Mouse (Mus musculus) forebrain, embryonic 13.5 days (tissue): Measurements from ENCODE around the gene Smad1. TPM values are rescaled to one million over a fixed set of nuclear protein-coding genes. Genes with fewer than 3 reads are reported as not detected.
A peak's percentile ranks its signal among the peaks of the same experiment; 100 is the strongest.

ENCODE experiments used
- ATAC-seq: fragments of 200-750 bp; cut with Nextera tagmentation; 2 replicates; pipeline ENCODE4 v1.8.0; 2017
- H3K27ac ChIP-seq: fragments of 300-500 bp; sonication (generic); 2 replicates; pipeline ENCODE4 v1.5.1; 2015; ENCODE audit warnings: inconsistent platforms, mild to moderate bottlenecking, moderate library complexity
- H3K27me3 ChIP-seq: fragments of 300-500 bp; sonication (generic); 2 replicates; pipeline ENCODE4 v1.6.1; 2015; ENCODE audit warnings: mild to moderate bottlenecking, inconsistent platforms
- H3K36me3 ChIP-seq: fragments of 300-500 bp; sonication (generic); 2 replicates; pipeline ENCODE4 v1.6.1; 2015; ENCODE audit warnings: mild to moderate bottlenecking, inconsistent platforms; ENCODE audit not compliant: poor library complexity, severe bottlenecking
- H3K4me1 ChIP-seq: fragments of 300-500 bp; sonication (generic); 2 replicates; pipeline ENCODE4 v1.6.1; 2015; ENCODE audit warnings: inconsistent platforms
- H3K4me2 ChIP-seq: fragments of 300-500 bp; sonication (generic); 2 replicates; pipeline ENCODE4 v1.6.1; 2015; ENCODE audit warnings: inconsistent platforms, mild to moderate bottlenecking, moderate library complexity
- H3K4me3 ChIP-seq: fragments of 300-500 bp; sonication (generic); 2 replicates; pipeline ENCODE4 v1.5.1; 2015; ENCODE audit warnings: mild to moderate bottlenecking, inconsistent platforms
- H3K9ac ChIP-seq: fragments of 300-500 bp; sonication (generic); 2 replicates; pipeline ENCODE4 v1.6.1; 2015; ENCODE audit warnings: mild to moderate bottlenecking, inconsistent platforms
- H3K9me3 ChIP-seq: fragments of 300-500 bp; sonication (generic); replicated peaks from 2 replicates; pipeline ENCODE4 v1.6.1; 2016; ENCODE audit warnings: inconsistent platforms
- WGBS: fragments of 180-500 bp; shearing (Covaris S2); methylation state at CpG from one replicate; pipeline ENCODE4 v1.1.7; 2015; 5-methylcytosine and 5-hydroxymethylcytosine counted together
- polyA plus RNA-seq: library from polyadenylated mRNA; unstranded; fragments of >200 nt; fragmentation: Nextera tagmentation; extraction: Ambion mirVana; gene quantifications from 2 replicates; pipeline ENCODE4 v1.2.1, GENCODE M21; 2015

The Smad1 gene
- polyA plus RNA-seq, 1 experiment from 2014 or later = 50.9 TPM

GRCm38 (mm10) chr8:79323121-79323520 is 76.2 kb downstream of the Smad1 start:
- Histone ChIP-seq H3K27me3 (no peaks in the 10 kb centered on the region), H3K4me2 (no peak overlapping the region), H3K36me3 (no peaks in the 10 kb centered on the region), H3K9ac (no peak overlapping the region), H3K4me3 (no peak overlapping the region), H3K4me1 (peaks cover 5% of the 10 kb centered on the region; the same call in 1 of the 2 replicates), H3K27ac (no peak overlapping the region), H3K9me3 (no peaks in the 10 kb centered on the region)
- ATAC-seq = no peak
- WGBS = 81% methylated on average over 7 of the region's 7 CpGs

- ATAC-seq = no peak
- H3K4me2 ChIP-seq = no peak overlapping the region
- WGBS = 80% methylated on average over 2 of the region's 2 CpGs
- H3K36me3 ChIP-seq = no peaks in the 10 kb centered on the region
- no peak overlapping the region for H3K4me3 ChIP-seq
- no peaks in the 10 kb centered on the region for H3K4me1 ChIP-seq
- H3K9me3 ChIP-seq = no peaks in the 10 kb centered on the region; the same call in 1 of the 2 replicates
- no peaks in the 10 kb centered on the region for H3K27me3 ChIP-seq
- H3K27ac ChIP-seq = no peak overlapping the region
- no peak overlapping the region for H3K9ac ChIP-seq
Observed at GRCm38 (mm10) chr8:79310801-79311200, 88.5 kb downstream of the Smad1 start.

DNA sequence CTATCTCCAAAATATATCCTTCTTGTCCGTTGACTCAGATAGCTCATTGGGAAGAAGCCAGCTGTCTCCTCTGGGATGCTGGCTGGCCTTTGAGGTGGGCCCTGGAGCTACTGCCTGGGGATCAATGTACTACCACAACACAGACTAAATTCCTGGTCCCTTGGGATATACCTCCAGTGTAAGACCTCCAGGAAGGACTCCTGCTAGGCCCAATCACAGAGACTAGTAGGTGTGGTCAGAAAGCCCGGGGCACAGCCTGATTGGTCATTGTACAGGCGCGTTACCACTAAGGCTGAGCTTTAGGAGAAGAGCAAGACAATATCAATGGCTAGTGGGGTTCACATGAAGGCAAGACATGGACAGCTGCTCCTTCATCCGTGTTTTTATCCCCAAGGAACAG is 93.4 kb downstream of the Smad1 start:
- no peak for ATAC-seq
- no peak overlapping the region for H3K4me2 ChIP-seq
- H3K36me3 ChIP-seq = no peaks in the 10 kb centered on the region
- no peak overlapping the region for H3K27ac ChIP-seq
- no peak overlapping the region for H3K4me3 ChIP-seq
- no peak overlapping the region for H3K9ac ChIP-seq
- H3K4me1 ChIP-seq = no peaks in the 10 kb centered on the region
- no peaks in the 10 kb centered on the region for H3K27me3 ChIP-seq
- WGBS = 73% methylated on average over 5 of the region's 5 CpGs
- no peaks in the 10 kb centered on the region for H3K9me3 ChIP-seq

DNA sequence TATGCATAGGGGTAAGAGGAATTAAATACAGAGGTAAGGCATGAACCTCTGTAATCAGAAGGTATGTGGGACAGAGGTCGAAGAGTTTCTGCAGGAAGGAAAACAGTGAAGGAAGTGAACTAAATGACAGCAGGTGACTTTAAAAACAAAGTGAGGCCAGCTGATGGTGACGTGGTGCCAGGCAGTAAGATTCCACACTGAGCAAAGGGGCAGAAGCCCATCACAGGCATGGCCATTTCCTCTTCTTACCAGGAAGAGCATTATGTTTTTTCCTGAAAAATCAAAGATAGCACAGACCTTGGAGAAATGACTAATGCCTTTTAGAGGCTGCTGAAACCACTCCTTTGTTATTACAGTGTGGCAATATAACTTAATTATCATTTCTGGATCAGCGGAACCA is 97.8 kb downstream of the Smad1 start:
- Histone ChIP-seq H3K9me3 (no peaks in the 10 kb centered on the region), H3K9ac (no peak overlapping the region), H3K36me3 (no peaks in the 10 kb centered on the region), H3K4me1 (peaks cover 7% of the 10 kb centered on the region; the same call in 1 of the 2 replicates), H3K4me2 (no peak overlapping the region), H3K27me3 (no peaks in the 10 kb centered on the region), H3K27ac (no peak overlapping the region), H3K4me3 (no peak overlapping the region)
- no peak for ATAC-seq
- 85% methylated on average over 3 of the region's 3 CpGs for WGBS

DNA sequence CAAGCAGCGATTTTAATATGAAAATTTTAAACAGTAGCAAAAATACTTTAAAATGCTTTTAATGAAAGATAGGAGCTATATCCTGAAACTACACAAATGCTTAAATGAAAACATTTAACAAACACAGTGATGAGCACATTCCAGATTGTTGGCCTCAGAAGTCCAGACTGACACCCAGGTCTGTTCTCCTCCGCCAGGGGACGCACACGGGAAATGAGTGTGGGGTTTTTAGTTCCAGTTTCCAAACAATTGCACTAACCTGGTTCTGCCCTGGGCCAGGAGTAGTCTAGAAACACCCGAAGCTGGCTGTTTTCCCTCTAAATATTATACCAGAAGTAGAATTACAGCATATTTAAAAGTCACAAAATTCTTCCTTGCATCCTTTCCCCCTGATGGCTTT is 99.6 kb downstream of the Smad1 start:
- Histone ChIP-seq H3K4me3 (no peak overlapping the region), H3K4me1 (peaks cover 21% of the 10 kb centered on the region), H3K9me3 (no peaks in the 10 kb centered on the region), H3K27me3 (no peaks in the 10 kb centered on the region), H3K9ac (no peak overlapping the region), H3K36me3 (no peaks in the 10 kb centered on the region), H3K4me2 (no peak overlapping the region), H3K27ac (no peak overlapping the region)
- no peak for ATAC-seq
- 90% methylated on average over 5 of the region's 5 CpGs for WGBS

DNA sequence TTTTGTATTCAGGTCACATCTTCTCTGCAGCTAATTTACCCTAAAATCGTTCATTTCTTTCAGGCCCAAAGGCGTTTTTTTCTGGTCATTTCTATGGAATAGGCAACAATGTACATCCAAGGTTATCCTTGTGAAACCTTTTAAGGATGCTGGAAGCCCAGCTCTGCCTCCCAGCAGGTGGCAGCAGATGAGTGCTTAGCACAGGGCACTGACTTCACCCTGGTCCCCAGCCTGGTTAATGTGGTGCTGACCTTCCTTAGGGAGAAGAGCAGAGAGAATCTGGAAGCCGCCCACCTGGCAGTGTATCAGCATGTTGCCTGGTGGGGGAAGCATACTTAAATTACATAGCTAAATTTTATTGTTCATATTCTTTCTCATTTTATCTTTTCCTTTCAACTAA is 101.6 kb downstream of the Smad1 start:
- H3K27ac ChIP-seq = no peak overlapping the region
- no peaks in the 10 kb centered on the region for H3K27me3 ChIP-seq
- H3K4me1 ChIP-seq = peaks cover 33% of the 10 kb centered on the region
- no peak for ATAC-seq
- H3K9ac ChIP-seq = no peak overlapping the region
- H3K9me3 ChIP-seq = no peaks in the 10 kb centered on the region
- H3K36me3 ChIP-seq = no peaks in the 10 kb centered on the region
- 25% methylated on average over 3 of the region's 3 CpGs for WGBS
- H3K4me2 ChIP-seq = no peak overlapping the region
- H3K4me3 ChIP-seq = no peak overlapping the region

GRCm38 (mm10) chr8:79295276-79296105 is 103.8 kb downstream of the Smad1 start:
- peak overlapping the region; percentile 86 for H3K9ac ChIP-seq
- peak overlapping the region; percentile 96 for H3K27ac ChIP-seq
- peak overlapping the region; percentile 82 for H3K4me2 ChIP-seq
- H3K27me3 ChIP-seq = no peaks in the 10 kb centered on the region
- ATAC-seq = no peak
- peak overlapping the region; percentile 67 for H3K4me3 ChIP-seq
- H3K9me3 ChIP-seq = no peaks in the 10 kb centered on the region
- peaks cover 41% of the 10 kb centered on the region for H3K4me1 ChIP-seq
- WGBS = 16% methylated on average over 18 of the region's 18 CpGs
- H3K36me3 ChIP-seq = no peaks in the 10 kb centered on the region

DNA sequence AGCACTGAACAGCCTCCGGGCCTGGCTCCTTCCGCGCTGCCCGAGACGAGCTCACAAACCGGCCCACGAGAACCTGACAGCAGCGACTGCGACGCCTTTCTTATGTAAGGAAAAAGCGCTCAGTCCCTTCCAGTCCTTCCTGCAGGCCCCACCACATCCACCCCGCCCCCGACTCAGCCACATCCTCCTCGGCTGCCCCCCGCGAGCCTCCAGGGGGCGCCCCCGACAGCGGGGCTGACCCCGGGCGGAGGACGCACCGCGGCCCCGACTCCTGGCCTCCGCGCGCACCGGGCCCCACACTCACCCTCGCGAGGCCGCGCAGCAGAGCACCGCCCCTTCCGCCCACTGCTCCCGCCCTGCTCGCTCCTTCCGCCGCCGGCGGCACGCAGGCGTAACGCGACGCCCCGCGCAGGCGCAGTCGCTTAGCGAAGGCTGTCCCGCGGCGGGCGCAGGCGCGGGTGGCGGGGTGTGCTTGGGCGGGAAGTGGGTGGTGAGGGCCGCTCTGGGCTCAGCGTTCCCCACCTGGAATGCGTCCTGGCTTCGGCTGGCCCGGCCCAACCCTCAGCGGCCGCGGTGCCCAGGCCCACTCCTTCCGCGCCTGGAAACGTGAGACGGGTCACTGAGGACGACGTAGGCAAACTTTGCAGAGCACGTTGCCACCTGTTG is 104.6 kb downstream of the Smad1 start, which contains the start of gene Mmaa:
Gene Mmaa (minus strand): TSS at position 328 of the 666 bp plus-strand sequence.
- peak within 1 kb of the TSS; percentile 67 for H3K4me3 ChIP-seq
- H3K27me3 ChIP-seq = no peaks in the 10 kb centered on the region
- no peaks in the 10 kb centered on the region for H3K36me3 ChIP-seq
- under 1% methylated on average over 64 of the region's 74 CpGs for WGBS
- peak within 1 kb of the TSS; percentile 86 for H3K9ac ChIP-seq
- ATAC-seq = peak; percentile 97
- no peaks in the 10 kb centered on the region for H3K9me3 ChIP-seq
- peak within 1 kb of the TSS; percentile 82 for H3K4me2 ChIP-seq
- H3K4me1 ChIP-seq = peaks cover 41% of the 10 kb centered on the region
- H3K27ac ChIP-seq = peak within 1 kb of the TSS; percentile 96

- no peaks in the 10 kb centered on the region for H3K27me3 ChIP-seq
- H3K4me2 ChIP-seq = peak overlapping the region; percentile 82
- H3K9me3 ChIP-seq = no peaks in the 10 kb centered on the region
- 65% methylated on average over 3 of the region's 3 CpGs for WGBS
- H3K36me3 ChIP-seq = no peaks in the 10 kb centered on the region
- H3K27ac ChIP-seq = peak overlapping the region; percentile 96; the same call in 1 of the 2 replicates
- H3K4me3 ChIP-seq = peak overlapping the region; percentile 67
- H3K4me1 ChIP-seq = peaks cover 41% of the 10 kb centered on the region
- peak overlapping the region; percentile 86 for H3K9ac ChIP-seq
- no peak for ATAC-seq
Observed at GRCm38 (mm10) chr8:79293841-79294240, 105.5 kb downstream of the Smad1 start.

- Histone ChIP-seq H3K27ac (no peak overlapping the region), H3K4me2 (peak overlapping the region; percentile 82), H3K4me1 (peaks cover 37% of the 10 kb centered on the region), H3K9me3 (no peaks in the 10 kb centered on the region), H3K9ac (peak overlapping the region; percentile 86; the same call in 1 of the 2 replicates), H3K27me3 (no peaks in the 10 kb centered on the region), H3K36me3 (no peaks in the 10 kb centered on the region), H3K4me3 (0 out of 2 replicates have a peak overlapping the region, but pooled peaks have one; percentile 67)
- WGBS = 88% methylated on average over 3 of the region's 3 CpGs
- ATAC-seq = no peak
Observed at GRCm38 (mm10) chr8:79292712-79293264, 106.5 kb downstream of the Smad1 start.

- Histone ChIP-seq H3K36me3 (no peaks in the 10 kb centered on the region), H3K4me2 (no peak overlapping the region), H3K4me3 (no peak overlapping the region), H3K9me3 (no peaks in the 10 kb centered on the region), H3K27ac (no peak overlapping the region), H3K4me1 (peaks cover 19% of the 10 kb centered on the region), H3K27me3 (no peaks in the 10 kb centered on the region), H3K9ac (no peak overlapping the region)
- 80% methylated on average over 5 of the region's 5 CpGs for WGBS
- ATAC-seq = no peak
Observed at GRCm38 (mm10) chr8:79289592-79289991, 109.7 kb downstream of the Smad1 start.

DNA sequence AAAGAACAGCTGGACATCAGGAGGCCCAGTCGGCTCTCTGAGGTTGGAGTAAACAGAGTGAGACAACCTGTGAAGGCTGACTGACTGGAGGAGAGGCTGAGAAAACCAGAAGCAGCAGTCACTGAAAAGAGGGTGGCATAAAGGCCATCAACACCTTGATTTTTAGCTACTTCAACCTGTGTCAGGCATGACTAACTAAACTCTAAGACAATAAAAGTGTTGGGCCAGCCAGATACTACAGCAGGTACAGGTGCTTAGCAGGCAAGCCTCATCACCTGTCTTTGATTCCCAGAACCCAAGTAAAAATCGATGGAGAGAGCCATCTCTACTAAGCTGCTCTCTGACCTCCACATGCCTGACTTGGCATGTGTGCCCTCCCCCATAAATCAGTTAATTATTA is 110.6 kb downstream of the Smad1 start:
- Histone ChIP-seq H3K27me3 (no peaks in the 10 kb centered on the region), H3K4me1 (peaks cover 17% of the 10 kb centered on the region), H3K36me3 (0 out of 2 replicates have a peak, but pooled peaks cover 3% of the 10 kb centered on the region), H3K4me3 (no peak overlapping the region), H3K9ac (no peak overlapping the region), H3K9me3 (no peaks in the 10 kb centered on the region), H3K4me2 (no peak overlapping the region), H3K27ac (no peak overlapping the region)
- 70% methylated on average over 2 of the region's 2 CpGs for WGBS
- ATAC-seq = no peak
